Comparison of ENCODE assay signal across 9 mouse cellular contexts in the genomic region with DNA sequence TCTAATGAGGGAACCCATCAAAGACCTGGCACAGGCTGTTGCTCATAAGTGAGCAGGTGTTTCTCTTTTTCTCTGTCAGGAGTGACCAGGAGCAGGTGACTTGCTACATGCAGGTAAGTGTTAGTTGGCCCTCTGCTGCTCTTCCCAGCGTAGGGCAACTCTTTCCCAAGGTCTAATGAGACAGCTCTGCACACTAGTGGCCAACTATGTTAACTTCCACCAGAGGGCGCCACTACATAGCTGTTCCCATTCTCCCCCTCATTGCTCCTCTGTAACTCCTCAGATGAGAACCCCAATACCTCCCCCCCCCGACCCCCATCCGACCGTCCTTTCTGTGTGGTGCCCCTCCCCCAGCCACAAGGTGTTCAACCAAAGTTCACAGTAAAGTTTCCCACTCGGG. TPM values are rescaled to one million over a fixed set of nuclear protein-coding genes. Genes with fewer than 3 reads are reported as not detected.
DNase-seq lines count a peak whose midpoint lies in the region; ATAC-seq lines count a peak whose summit lies in the region.
"Had no signal": no experiment of that assay in that cellular context is flagged by ENCODE, and none has a peak within 500 bp of the region (broad histone marks: within the 10 kb centered on the region; RNA-seq: fewer than 3 reads in every experiment).

No protein-coding gene starts in this region.

- peaks cover 24% of the 10 kb centered on the region for H3K4me1 ChIP-seq in neural tube, embryonic 15.5 days

- H3K36me3 ChIP-seq in neural tube, embryonic 15.5 days, result no peaks in the 10 kb centered on the region

- no peak overlapping the region for H3K4me3 ChIP-seq in neural tube, embryonic 15.5 days (replicated peaks)

- intact Hi-C loops in heart, postnatal 36 days (cut with DNase I), result loop anchor here (1.0 to 5.0 kb wide), 3 partner anchors 35 to 175 kb away; no protein-coding TSS in a partner anchor
- intact Hi-C loops in left cerebral cortex, postnatal 4 days (cut with DNase I), result loop anchor here (5.0 kb wide), 1 partner anchor 35 kb away; no protein-coding TSS in a partner anchor

- peak; percentile 55 for DNase-seq in neural tube, embryonic 10.5 days (ENCODE audit: extremely low spot score, low spot score)
- DNase-seq in R1 (ENCODE audit: low read depth, low spot score), result peak; percentile 81
- DNase-seq in cerebellum, postnatal 10 days, result peak; percentile 74 to 83
- DNase-seq in heart, postnatal 36 days, result peak; percentile 34 to 50
- peak; percentile 62 for DNase-seq in left cerebral cortex, postnatal 4 days
- DNase-seq in naive thymus-derived CD4-positive, alpha-beta T cell, adult 2 months (ENCODE audit: low read depth), result peak; percentile 58

- ATAC-seq in neural tube, embryonic 15.5 days (ENCODE audit: low FRiP score), result no peak
- no peak for ATAC-seq in inflammation-experienced regulatory T-cells, adult 6 months

- no peaks in the 10 kb centered on the region for H3K9me3 ChIP-seq in neural tube, embryonic 15.5 days (replicated peaks)

- no peak overlapping the region for H3K9ac ChIP-seq in neural tube, embryonic 15.5 days (replicated peaks)

- WGBS in neural tube, embryonic 15.5 days, result 13% methylated on average over 6 of the region's 6 CpGs

- H3K27ac ChIP-seq in neural tube, embryonic 15.5 days (replicated peaks), result no peak overlapping the region

- no peak overlapping the region for H3K4me2 ChIP-seq in neural tube, embryonic 15.5 days

- H3K27me3 ChIP-seq in neural tube, embryonic 15.5 days (replicated peaks), result peaks cover 37% of the 10 kb centered on the region

RNA-seq across cellular contexts. Expression of a gene that starts 4.7 kb away (rescaled TPM):
- 5.4 and 6.5 TPM in 2 replicates for polyA plus RNA-seq in neural tube, embryonic 15.5 days (2015; fragmentation: Nextera tagmentation; extraction: Ambion mirVana)
- total RNA-seq in heart, postnatal 36 days (2021), result not detected
- total RNA-seq in left cerebral cortex, postnatal 4 days (2021), result 1 to 10 TPM; 2.4 to 3.7 TPM
- polyA plus RNA-seq in inflammation-experienced regulatory T-cells, adult 6 months (2017; shearing (Covaris generic)), result not detected
- total RNA-seq: gastrocnemius, postnatal 36 days had no signal

RNA-seq across cellular contexts. Expression of a gene that starts 47.2 kb away (rescaled TPM):
- polyA plus RNA-seq in neural tube, embryonic 15.5 days (2015; fragmentation: Nextera tagmentation; extraction: Ambion mirVana), result 1.4 and 3.2 TPM in 2 replicates
- under 1 TPM; 0.11 to 0.19 TPM for total RNA-seq in heart, postnatal 36 days (2021)
- 1 to 10 TPM; 2.3 to 2.7 TPM for total RNA-seq in left cerebral cortex, postnatal 4 days (2021)
- polyA plus RNA-seq in inflammation-experienced regulatory T-cells, adult 6 months (2017; shearing (Covaris generic)), result 1 to 10 TPM in 2 of 3 experiments, under 1 TPM in 1; 0.95 to 3.8 (median 1.3) TPM
